Mouse (Mus musculus): ENCODE measurements at regions not wholly inside any gene's neighbourhood (a gene's known extent, or its start where the extent isn't known, plus 50 kb on each side); places are given as distances from the start of the nearest gene placed in this dataset.

- Histone ChIP-seq H3K4me3 (ENCODE audit: insufficient read depth, poor library complexity, severe bottlenecking) (no peak overlapping the region), H3ac (ENCODE audit: control insufficient read depth, insufficient read length, low read depth) (no peak overlapping the region)
These were observed 167.9 kb downstream of the Cd83 start for GRCm38 (mm10) chr13:43952491-43952890.

GRCm38 (mm10) chr13:43952972-43953592 is 168.5 kb downstream of the Cd83 start:
- Histone ChIP-seq H3K27me3 (ENCODE audit: control insufficient read depth, insufficient read depth, insufficient read length) (no peaks in the 10 kb centered on the region), H3K79me2 (ENCODE audit: control insufficient read depth, insufficient read depth) (no peaks in the 10 kb centered on the region), H3K36me3 (ENCODE audit: control insufficient read depth, insufficient read depth) (no peaks in the 10 kb centered on the region), H3K4me3 (ENCODE audit: insufficient read depth, poor library complexity, severe bottlenecking) (no peak overlapping the region), H3ac (ENCODE audit: control insufficient read depth, insufficient read length, low read depth) (no peak overlapping the region), H3K79me3 (ENCODE audit: low read depth) (no peaks in the 10 kb centered on the region)
- no peak for TF ChIP-seq CTCF (IDR thresholded peaks at IDR 0.05; ENCODE audit: control insufficient read depth, insufficient read depth, insufficient read length)
- no peak for TF ChIP-seq USF1 (IDR thresholded peaks at IDR 0.05; ENCODE audit: low read depth)
- TF ChIP-seq MYOD1 (IDR thresholded peaks at IDR 0.05; ENCODE audit: control insufficient read depth, insufficient read length, low read depth): no peak
- TF ChIP-seq MAX (IDR thresholded peaks at IDR 0.05): no peak
- no peak for TF ChIP-seq CEBPB (IDR thresholded peaks at IDR 0.05; ENCODE audit: low read depth)
- TF ChIP-seq MYOG (IDR thresholded peaks at IDR 0.05; ENCODE audit: control insufficient read depth, extremely low read depth, insufficient read length): no peak
- no peak for TF ChIP-seq FOSL1 (IDR thresholded peaks at IDR 0.05; ENCODE audit: insufficient read depth, low read length, poor library complexity, severe bottlenecking)

More at GRCm38 (mm10) chr13:43952491-43952890, 167.9 kb downstream of the Cd83 start:
- H3K79me3 ChIP-seq (ENCODE audit: low read depth): no peaks in the 10 kb centered on the region
- H3K79me2 ChIP-seq (ENCODE audit: control insufficient read depth, insufficient read depth): no peaks in the 10 kb centered on the region
- no peak for TF ChIP-seq CEBPB (IDR thresholded peaks at IDR 0.05; ENCODE audit: low read depth)
- TF ChIP-seq USF1 (IDR thresholded peaks at IDR 0.05; ENCODE audit: low read depth): no peak
- no peak for TF ChIP-seq MAX (IDR thresholded peaks at IDR 0.05)
- no peak for TF ChIP-seq MYOD1 (IDR thresholded peaks at IDR 0.05; ENCODE audit: control insufficient read depth, insufficient read length, low read depth)
- no peak for TF ChIP-seq CTCF (IDR thresholded peaks at IDR 0.05; ENCODE audit: control insufficient read depth, insufficient read depth, insufficient read length)
- TF ChIP-seq FOSL1 (IDR thresholded peaks at IDR 0.05; ENCODE audit: insufficient read depth, low read length, poor library complexity, severe bottlenecking): no peak
- TF ChIP-seq MYOG (IDR thresholded peaks at IDR 0.05; ENCODE audit: control insufficient read depth, extremely low read depth, insufficient read length): no peak
- H3K27me3 ChIP-seq (ENCODE audit: control insufficient read depth, insufficient read depth, insufficient read length): no peaks in the 10 kb centered on the region
- H3K36me3 ChIP-seq (ENCODE audit: control insufficient read depth, insufficient read depth): no peaks in the 10 kb centered on the region

GRCm38 (mm10) chr13:43954714-43955393 is 170.3 kb downstream of the Cd83 start:
- Histone ChIP-seq H3K79me3 (ENCODE audit: low read depth) (no peaks in the 10 kb centered on the region), H3K36me3 (ENCODE audit: control insufficient read depth, insufficient read depth) (no peaks in the 10 kb centered on the region), H3K4me3 (ENCODE audit: insufficient read depth, poor library complexity, severe bottlenecking) (no peak overlapping the region), H3ac (ENCODE audit: control insufficient read depth, insufficient read length, low read depth) (no peak overlapping the region), H3K27me3 (ENCODE audit: control insufficient read depth, insufficient read depth, insufficient read length) (no peaks in the 10 kb centered on the region), H3K79me2 (ENCODE audit: control insufficient read depth, insufficient read depth) (no peaks in the 10 kb centered on the region)
- TF ChIP-seq USF1 (IDR thresholded peaks at IDR 0.05; ENCODE audit: low read depth) (no peak), MAX (IDR thresholded peaks at IDR 0.05) (no peak), CTCF (IDR thresholded peaks at IDR 0.05; ENCODE audit: control insufficient read depth, insufficient read depth, insufficient read length) (no peak), MYOG (IDR thresholded peaks at IDR 0.05; ENCODE audit: control insufficient read depth, extremely low read depth, insufficient read length) (no peak), MYOD1 (IDR thresholded peaks at IDR 0.05; ENCODE audit: control insufficient read depth, insufficient read length, low read depth) (no peak), FOSL1 (IDR thresholded peaks at IDR 0.05; ENCODE audit: insufficient read depth, low read length, poor library complexity, severe bottlenecking) (no peak), CEBPB (IDR thresholded peaks at IDR 0.05; ENCODE audit: low read depth) (no peak)

GRCm38 (mm10) chr13:43957046-43957445 is 172.5 kb downstream of the Cd83 start:
- TF ChIP-seq MYOG (IDR thresholded peaks at IDR 0.05; ENCODE audit: control insufficient read depth, extremely low read depth, insufficient read length) (no peak), MAX (IDR thresholded peaks at IDR 0.05) (no peak), CEBPB (IDR thresholded peaks at IDR 0.05; ENCODE audit: low read depth) (no peak), CTCF (IDR thresholded peaks at IDR 0.05; ENCODE audit: control insufficient read depth, insufficient read depth, insufficient read length) (no peak), USF1 (IDR thresholded peaks at IDR 0.05; ENCODE audit: low read depth) (no peak), MYOD1 (IDR thresholded peaks at IDR 0.05; ENCODE audit: control insufficient read depth, insufficient read length, low read depth) (no peak), FOSL1 (IDR thresholded peaks at IDR 0.05; ENCODE audit: insufficient read depth, low read length, poor library complexity, severe bottlenecking) (no peak)
- Histone ChIP-seq H3ac (ENCODE audit: control insufficient read depth, insufficient read length, low read depth) (no peak overlapping the region), H3K36me3 (ENCODE audit: control insufficient read depth, insufficient read depth) (no peaks in the 10 kb centered on the region), H3K79me3 (ENCODE audit: low read depth) (no peaks in the 10 kb centered on the region), H3K27me3 (ENCODE audit: control insufficient read depth, insufficient read depth, insufficient read length) (no peaks in the 10 kb centered on the region), H3K4me3 (ENCODE audit: insufficient read depth, poor library complexity, severe bottlenecking) (no peak overlapping the region), H3K79me2 (ENCODE audit: control insufficient read depth, insufficient read depth) (no peaks in the 10 kb centered on the region)

GRCm38 (mm10) chr13:43959121-43959572 is 174.6 kb downstream of the Cd83 start:
- no peak overlapping the region for H3ac ChIP-seq (ENCODE audit: control insufficient read depth, insufficient read length, low read depth)
- no peak for TF ChIP-seq MYOD1 (IDR thresholded peaks at IDR 0.05; ENCODE audit: control insufficient read depth, insufficient read length, low read depth)
- no peak for TF ChIP-seq MYOG (IDR thresholded peaks at IDR 0.05; ENCODE audit: control insufficient read depth, extremely low read depth, insufficient read length)
- TF ChIP-seq USF1 (IDR thresholded peaks at IDR 0.05; ENCODE audit: low read depth): no peak
- no peak for TF ChIP-seq CEBPB (IDR thresholded peaks at IDR 0.05; ENCODE audit: low read depth)
- no peak for TF ChIP-seq CTCF (IDR thresholded peaks at IDR 0.05; ENCODE audit: control insufficient read depth, insufficient read depth, insufficient read length)
- TF ChIP-seq MAX (IDR thresholded peaks at IDR 0.05): no peak
- TF ChIP-seq FOSL1 (IDR thresholded peaks at IDR 0.05; ENCODE audit: insufficient read depth, low read length, poor library complexity, severe bottlenecking): no peak

More at GRCm38 (mm10) chr13:43959121-43959572, 174.6 kb downstream of the Cd83 start:
- no peaks in the 10 kb centered on the region for H3K36me3 ChIP-seq (ENCODE audit: control insufficient read depth, insufficient read depth)
- H3K79me3 ChIP-seq (ENCODE audit: low read depth): no peaks in the 10 kb centered on the region
- H3K79me2 ChIP-seq (ENCODE audit: control insufficient read depth, insufficient read depth): no peaks in the 10 kb centered on the region
- no peaks in the 10 kb centered on the region for H3K27me3 ChIP-seq (ENCODE audit: control insufficient read depth, insufficient read depth, insufficient read length)
- no peak overlapping the region for H3K4me3 ChIP-seq (ENCODE audit: insufficient read depth, poor library complexity, severe bottlenecking)

Data from C2C12 (cell line).